Comparison of ENCODE assay signal across 13 mouse cellular contexts in the genomic region with DNA sequence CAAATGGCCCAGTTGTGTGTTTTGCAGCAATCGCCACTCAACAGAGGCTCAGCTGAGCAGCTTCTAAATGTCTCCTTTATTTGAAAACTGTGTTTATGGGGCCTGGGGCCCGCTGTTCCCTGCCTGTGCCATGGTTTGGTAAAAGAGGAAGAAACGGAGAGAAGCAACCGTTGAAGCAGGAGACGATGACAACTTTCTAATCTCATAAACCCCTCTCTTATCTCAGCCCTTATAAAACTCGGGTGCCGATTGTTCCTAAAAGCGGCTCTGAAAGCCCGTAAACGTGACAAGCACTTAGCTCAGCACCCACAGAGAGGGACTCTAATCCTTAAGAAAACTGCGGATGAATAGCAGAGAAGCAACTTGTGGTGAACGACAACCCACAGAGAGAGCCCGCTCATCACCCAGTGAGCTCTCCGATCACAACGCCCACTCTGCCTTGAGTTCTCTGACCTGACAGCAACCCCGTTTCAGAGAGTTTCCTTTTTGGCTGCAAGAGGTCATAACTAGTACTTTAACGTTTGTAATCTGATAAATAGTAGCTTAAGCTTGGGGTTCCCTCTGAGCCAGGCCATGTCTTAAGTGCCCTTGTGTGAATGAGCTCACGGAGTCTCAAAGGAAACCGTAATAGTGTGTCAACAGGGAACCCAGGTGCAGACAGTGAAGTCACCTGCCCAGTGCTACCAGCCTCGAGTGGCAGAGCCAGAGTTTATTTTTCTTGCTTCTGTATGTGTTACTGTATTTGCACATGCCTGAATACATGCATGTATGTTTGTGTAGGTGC.
DNase-seq lines count a peak whose midpoint lies in the region; ATAC-seq lines count a peak whose summit lies in the region.
"Had no signal": no experiment of that assay in that cellular context is flagged by ENCODE, and none has a peak within 500 bp of the region (broad histone marks: within the 10 kb centered on the region; RNA-seq: fewer than 3 reads in every experiment).

No protein-coding gene starts in this region.

- no peak overlapping the region for H3K4me2 ChIP-seq in embryonic facial prominence, embryonic 13.5 days

- 51% methylated on average over 20 of the region's 20 CpGs for WGBS in embryonic facial prominence, embryonic 13.5 days
- WGBS in embryonic facial prominence, embryonic 10.5 days = 53% methylated on average over 20 of the region's 20 CpGs

- H3K9me3 ChIP-seq in embryonic facial prominence, embryonic 13.5 days = no peaks in the 10 kb centered on the region
- H3K9me3 ChIP-seq in embryonic facial prominence, embryonic 10.5 days = no peaks in the 10 kb centered on the region

- DNase-seq in embryonic facial prominence, embryonic 10.5 days (ENCODE audit: low spot score) = no peak
- peak; percentile 59 for DNase-seq in thymus, postnatal 0 days (ENCODE audit: low spot score)
- DNase-seq in thymus, adult 18-20 months = no peak
- no peak for DNase-seq in frontal cortex, postnatal 10 days (ENCODE audit: low spot score in 2 of 2)
- DNase-seq in spleen, postnatal 14 days (ENCODE audit: low spot score in 2 of 2) = no peak
- no peak for DNase-seq in embryo, embryonic 9.5 days (ENCODE audit: extremely low spot score)
- DNase-seq: cerebellum, adult 11-12 months; heart, adult 2 months; heart, postnatal 14 days had no signal

- no peak overlapping the region for H3K9ac ChIP-seq in embryonic facial prominence, embryonic 13.5 days

- H3K36me3 ChIP-seq in embryonic facial prominence, embryonic 13.5 days = no peaks in the 10 kb centered on the region
- no peaks in the 10 kb centered on the region for H3K36me3 ChIP-seq in embryonic facial prominence, embryonic 10.5 days (replicated peaks)

- H3K27ac ChIP-seq in embryonic facial prominence, embryonic 13.5 days = 0 out of 2 replicates have a peak overlapping the region, but pooled peaks have one; percentile 9
- no peak overlapping the region for H3K27ac ChIP-seq in embryonic facial prominence, embryonic 10.5 days (replicated peaks)
- H3K27ac ChIP-seq: heart, adult 2 months; macrophage had no signal

- ATAC-seq in embryonic facial prominence, embryonic 13.5 days (ENCODE audit: insufficient number of reproducible peaks, insufficient read depth, low FRiP score, low TSS enrichment, low read depth) = no peak
- peak; percentile 63 for ATAC-seq in megakaryocyte progenitor cell, adult 5-6 weeks (replicated peaks; ENCODE audit: poor library complexity)
- ATAC-seq: inflammation-experienced regulatory T-cells, adult 6 months had no signal

- peaks cover 25% of the 10 kb centered on the region for H3K4me1 ChIP-seq in embryonic facial prominence, embryonic 13.5 days
- H3K4me1 ChIP-seq in embryonic facial prominence, embryonic 10.5 days = peaks cover 56% of the 10 kb centered on the region

- H3K27me3 ChIP-seq in embryonic facial prominence, embryonic 13.5 days = no peaks in the 10 kb centered on the region
- no peaks in the 10 kb centered on the region for H3K27me3 ChIP-seq in embryonic facial prominence, embryonic 10.5 days (replicated peaks; ENCODE audit: low read depth, poor library complexity, severe bottlenecking)

- H3K4me3 ChIP-seq in embryonic facial prominence, embryonic 13.5 days = no peak overlapping the region
- H3K4me3 ChIP-seq in embryonic facial prominence, embryonic 10.5 days = no peak overlapping the region
- H3K4me3 ChIP-seq: heart, adult 2 months had no signal
